Mouse (Mus musculus) thymus, adult 18-20 months (tissue): ENCODE data around the gene Atg3.

ENCODE experiments used
- DNase-seq, 2 experiments: peaks; one replicate each; pipeline ENCODE4 v3.0.0; 2022; ENCODE audit warnings: mixed read lengths in 2 of 2

Atg3 gene

GRCm38 (mm10) chr16:45158522-45159388, at the start of gene Atg3, which contains the start of gene Slc35a5:
Gene Atg3, plus strand, starts transcription at chr16:45158785.
Gene Slc35a5, minus strand, starts transcription at chr16:45158706.
- peak; percentile 97 to 98 for DNase-seq

GRCm38 (mm10) chr16:45110498-45110897, 48.1 kb upstream of the Atg3 start:
- no peak for DNase-seq

GRCm38 (mm10) chr16:45117200-45117599, 41.4 kb upstream of the Atg3 start:
- no peak for DNase-seq

GRCm38 (mm10) chr16:45118760-45119159, 39.8 kb upstream of the Atg3 start:
- DNase-seq, result no peak

- no peak for DNase-seq
These were observed 37.6 kb upstream of the Atg3 start for GRCm38 (mm10) chr16:45120844-45121425.

GRCm38 (mm10) chr16:45122571-45122970, 36.0 kb upstream of the Atg3 start:
- no peak for DNase-seq

- DNase-seq, result no peak
These were observed 34.1 kb upstream of the Atg3 start for GRCm38 (mm10) chr16:45124230-45125203.

- no peak for DNase-seq
These were observed 30.5 kb upstream of the Atg3 start for GRCm38 (mm10) chr16:45127936-45128710.

- DNase-seq, result no peak
These were observed 16.9 kb upstream of the Atg3 start for GRCm38 (mm10) chr16:45141711-45142110.

GRCm38 (mm10) chr16:45142565-45142964, 16.0 kb upstream of the Atg3 start:
- no peak for DNase-seq

- DNase-seq, result no peak
These were observed 13.5 kb upstream of the Atg3 start for GRCm38 (mm10) chr16:45145119-45145518.

GRCm38 (mm10) chr16:45148488-45149082, 10.0 kb upstream of the Atg3 start:
- DNase-seq, result no peak

GRCm38 (mm10) chr16:45154741-45155250, 3.8 kb upstream of the Atg3 start:
- no peak for DNase-seq

- peak; percentile 67 to 78 for DNase-seq
These were observed 456 bp upstream of the Atg3 start for GRCm38 (mm10) chr16:45158136-45158521.

- no peak for DNase-seq
These were observed 768 bp downstream of the Atg3 start for GRCm38 (mm10) chr16:45159389-45159716.

GRCm38 (mm10) chr16:45178552-45178951, 20.0 kb downstream of the Atg3 start:
- no peak for DNase-seq

- DNase-seq, result no peak
These were observed 23.2 kb downstream of the Atg3 start for GRCm38 (mm10) chr16:45181824-45182223.

GRCm38 (mm10) chr16:45192613-45193012, 34.0 kb downstream of the Atg3 start:
- DNase-seq, result peak; percentile 13 to 40

- DNase-seq, result peak in 1 of 2 experiments; percentile 30
These were observed 38.2 kb downstream of the Atg3 start for GRCm38 (mm10) chr16:45196816-45197215.

- DNase-seq, result no peak
These were observed 42.8 kb downstream of the Atg3 start for GRCm38 (mm10) chr16:45201395-45201794.

GRCm38 (mm10) chr16:45204438-45204837, 45.9 kb downstream of the Atg3 start:
- DNase-seq, result no peak
